Mouse (Mus musculus) CH12.LX (cell line): ENCODE measurements at regions not wholly inside any gene's neighbourhood (a gene's known extent, or its start where the extent isn't known, plus 50 kb on each side); places are given as distances from the start of the nearest gene placed in this dataset.

ENCODE experiments used
- DNase-seq: peaks from one replicate; pipeline ENCODE4 v3.0.0-alpha.2; 2013; ENCODE audit errors: extremely low read depth
- H3K27ac ChIP-seq: 2 replicates; pipeline ENCODE4 v1.5.1; 2012; ENCODE audit warnings: low read depth, mild to moderate bottlenecking, control low read depth, moderate library complexity; ENCODE audit not compliant: insufficient read depth
- H3K27me3 ChIP-seq: replicated peaks from 2 replicates; pipeline ENCODE3; 2012; ENCODE audit warnings: inconsistent platforms
- H3K36me3 ChIP-seq, 2 experiments: replicated peaks in 1 of 2; 2 replicates each; pipeline versions ENCODE3 to v1.6.1; 2012; ENCODE audit warnings: inconsistent platforms in 1 of 2, low read length in 1 of 2, mild to moderate bottlenecking in 1 of 2, mixed read lengths in 1 of 2, moderate library complexity in 1 of 2; ENCODE audit not compliant: control insufficient read depth in 1 of 2, insufficient read depth in 1 of 2
- H3K4me1 ChIP-seq, 2 experiments: 2 replicates each; pipeline ENCODE4 v1.6.1; 2012; ENCODE audit warnings: inconsistent platforms in 1 of 2, moderate library complexity in 1 of 2; ENCODE audit not compliant: insufficient read depth in 2 of 2, control insufficient read depth in 1 of 2
- H3K4me2 ChIP-seq: 2 replicates; pipeline ENCODE4 v1.6.1; 2012; ENCODE audit warnings: low read depth, mild to moderate bottlenecking, control low read depth; ENCODE audit not compliant: poor library complexity, insufficient read depth, severe bottlenecking
- H3K4me3 ChIP-seq, 3 experiments: fragments of 150-350 bp in 1 of 3; sonication (generic) in 1 of 3; replicated peaks in 1 of 3; 2 replicates each; pipeline versions ENCODE3 to v1.5.1; 2011 to 2012; ENCODE audit warnings: low read depth in 2 of 3, low read length in 2 of 3, mild to moderate bottlenecking in 2 of 3, moderate library complexity in 2 of 3, control low read depth in 1 of 3, improper control_type of control experiment in 1 of 3, inconsistent platforms in 1 of 3, mixed read lengths in 1 of 3; ENCODE audit not compliant: poor library complexity in 1 of 3
- H3K79me2 ChIP-seq: replicated peaks from 2 replicates; pipeline ENCODE4 v1.6.1; 2012; ENCODE audit warnings: mild to moderate bottlenecking, moderate library complexity; ENCODE audit not compliant: control insufficient read depth, poor library complexity, insufficient read depth, severe bottlenecking; ENCODE audit errors: extremely low read depth
- H3K9ac ChIP-seq: 2 replicates; pipeline ENCODE4 v1.6.1; 2012; ENCODE audit warnings: low read depth, mild to moderate bottlenecking, control low read depth, moderate library complexity; ENCODE audit not compliant: insufficient read depth
- H3K9me3 ChIP-seq: replicated peaks from 2 replicates; pipeline ENCODE3; 2012; ENCODE audit warnings: low read length, inconsistent platforms, mixed read lengths
- BHLHE40 ChIP-seq: IDR thresholded peaks from 2 replicates; pipeline ENCODE4 v1.6.1; 2011; ENCODE audit warnings: mild to moderate bottlenecking, low read depth, low read length, improper control_type of control experiment
- CHD1 ChIP-seq: IDR thresholded peaks from 2 replicates; pipeline ENCODE4 v1.6.1; 2012; ENCODE audit warnings: low read depth, low read length, improper control_type of control experiment, inconsistent platforms
- CTCF ChIP-seq, 2 experiments: IDR thresholded peaks in 1 of 2; conservative IDR thresholded peaks in 1 of 2; 2 replicates each; pipeline ENCODE4 v1.5.1; 2011 to 2012; ENCODE audit warnings: low read depth in 2 of 2, low read length in 2 of 2, improper control_type of control experiment in 1 of 2, inconsistent platforms in 1 of 2, mild to moderate bottlenecking in 1 of 2, moderate library complexity in 1 of 2
- E2F4 ChIP-seq: IDR thresholded peaks from 2 replicates; pipeline ENCODE4 v1.6.1; 2011; ENCODE audit warnings: low read depth, low read length, improper control_type of control experiment; ENCODE audit not compliant: insufficient replicate concordance
- EP300 ChIP-seq: IDR thresholded peaks from 2 replicates; pipeline ENCODE4 v1.6.1; 2011; ENCODE audit warnings: low read length, improper control_type of control experiment
- GABPA ChIP-seq: IDR thresholded peaks from 2 replicates; pipeline ENCODE4 v1.6.1; 2012; ENCODE audit warnings: low read depth, low read length, improper control_type of control experiment, inconsistent platforms; ENCODE audit not compliant: insufficient replicate concordance
- IRF4 ChIP-seq: IDR thresholded peaks from 2 replicates; pipeline ENCODE4 v1.6.1; 2014; ENCODE audit warnings: low read depth, mild to moderate bottlenecking, inconsistent platforms, low read length, improper control_type of control experiment
- JUN ChIP-seq: IDR thresholded peaks from 2 replicates; pipeline ENCODE4 v1.6.1; 2011; ENCODE audit warnings: low read depth, mild to moderate bottlenecking, low read length, improper control_type of control experiment, moderate library complexity; ENCODE audit not compliant: insufficient read depth
- JUND ChIP-seq: conservative IDR thresholded peaks from 2 replicates; pipeline ENCODE4 v1.6.1; 2011; ENCODE audit warnings: low read depth, low read length, improper control_type of control experiment
- KAT2A ChIP-seq: IDR thresholded peaks from 2 replicates; pipeline ENCODE4 v1.6.1; 2012; ENCODE audit warnings: low read length, improper control_type of control experiment, inconsistent platforms; ENCODE audit not compliant: insufficient replicate concordance
- MAFK ChIP-seq: IDR thresholded peaks from 2 replicates; pipeline ENCODE4 v1.6.1; 2011; ENCODE audit warnings: low read length, improper control_type of control experiment; ENCODE audit not compliant: insufficient replicate concordance
- MEF2A ChIP-seq: IDR thresholded peaks from 2 replicates; pipeline ENCODE4 v1.6.1; 2014; ENCODE audit warnings: low read depth, mild to moderate bottlenecking, inconsistent platforms, low read length, improper control_type of control experiment, borderline replicate concordance
- MXI1 ChIP-seq: IDR thresholded peaks from 2 replicates; pipeline ENCODE4 v1.6.1; 2011; ENCODE audit warnings: mild to moderate bottlenecking, low read depth, low read length, improper control_type of control experiment
- MYC ChIP-seq: IDR thresholded peaks from 2 replicates; pipeline ENCODE4 v1.6.1; 2011; ENCODE audit warnings: low read depth, mild to moderate bottlenecking, improper control_type of control experiment, low read length
- NELFE ChIP-seq: IDR thresholded peaks from 2 replicates; pipeline ENCODE4 v1.6.1; 2011; ENCODE audit warnings: low read depth, low read length, improper control_type of control experiment
- NRF1 ChIP-seq: IDR thresholded peaks from 2 replicates; pipeline ENCODE4 v1.6.1; 2014; ENCODE audit warnings: low read depth, mild to moderate bottlenecking, inconsistent platforms, low read length, improper control_type of control experiment, moderate library complexity
- PAX5 ChIP-seq: IDR thresholded peaks from 2 replicates; pipeline ENCODE4 v1.6.1; 2012; ENCODE audit warnings: low read length, inconsistent platforms, mixed read lengths
- POLR2A ChIP-seq: IDR thresholded peaks from 2 replicates; pipeline ENCODE4 v1.6.1; 2011; ENCODE audit warnings: low read depth, mild to moderate bottlenecking, improper control_type of control experiment, low read length
- RAD21 ChIP-seq: IDR thresholded peaks from 2 replicates; pipeline ENCODE4 v1.6.1; 2011; ENCODE audit warnings: low read depth, mild to moderate bottlenecking, low read length, improper control_type of control experiment, moderate library complexity
- RCOR1 ChIP-seq: conservative IDR thresholded peaks from 2 replicates; pipeline ENCODE4 v1.6.1; 2012; ENCODE audit warnings: low read depth, mild to moderate bottlenecking, inconsistent platforms, low read length, improper control_type of control experiment
- SIN3A ChIP-seq: IDR thresholded peaks from 2 replicates; pipeline ENCODE4 v1.6.1; 2012; ENCODE audit warnings: low read length, improper control_type of control experiment, inconsistent platforms
- TCF12 ChIP-seq: IDR thresholded peaks from 2 replicates; pipeline ENCODE4 v1.6.1; 2014; ENCODE audit warnings: low read depth, mild to moderate bottlenecking, inconsistent platforms, low read length, improper control_type of control experiment
- UBTF ChIP-seq: IDR thresholded peaks from 2 replicates; pipeline ENCODE4 v1.6.1; 2012; ENCODE audit warnings: low read depth, mild to moderate bottlenecking, inconsistent platforms, low read length, improper control_type of control experiment, moderate library complexity
- USF2 ChIP-seq: conservative IDR thresholded peaks from 2 replicates; pipeline ENCODE4 v1.6.1; 2011; ENCODE audit warnings: low read depth, low read length, improper control_type of control experiment
- ZC3H11A ChIP-seq: IDR thresholded peaks from 2 replicates; pipeline ENCODE4 v1.6.1; 2012; ENCODE audit warnings: low read depth, mild to moderate bottlenecking, inconsistent platforms, low read length, improper control_type of control experiment
- ZKSCAN1 ChIP-seq: IDR thresholded peaks from 2 replicates; pipeline ENCODE4 v1.6.1; 2012; ENCODE audit warnings: low read depth, inconsistent platforms, low read length, improper control_type of control experiment, borderline replicate concordance
- ZMIZ1 ChIP-seq: IDR thresholded peaks from 2 replicates; pipeline ENCODE4 v1.6.1; 2012; ENCODE audit warnings: low read depth, mild to moderate bottlenecking, inconsistent platforms, low read length, improper control_type of control experiment
- ZNF384 ChIP-seq: IDR thresholded peaks from 2 replicates; pipeline ENCODE4 v1.6.1; 2012; ENCODE audit warnings: low read depth, low read length, improper control_type of control experiment, inconsistent platforms
- dilution Hi-C: fragments of 300-500 bp; cut with MboI; formaldehyde crosslinking; loops from 2 replicates; pipeline ENCODE4 v1.14.3; 2020; ENCODE audit warnings: low sequenced_read_pairs; ENCODE audit not compliant: extremely low pct_unique_long_range_greater_than_20kb, extremely low pct_ligation_motif_present
- in situ Hi-C: fragments of 300-500 bp; cut with MboI; formaldehyde crosslinking; loops from 3 replicates; pipeline ENCODE4 v1.14.3; 2019; ENCODE audit warnings: low sequenced_read_pairs, low pct_ligation_motif_present, low pct_unique_long_range_greater_than_20kb, mixed read lengths

DNA sequence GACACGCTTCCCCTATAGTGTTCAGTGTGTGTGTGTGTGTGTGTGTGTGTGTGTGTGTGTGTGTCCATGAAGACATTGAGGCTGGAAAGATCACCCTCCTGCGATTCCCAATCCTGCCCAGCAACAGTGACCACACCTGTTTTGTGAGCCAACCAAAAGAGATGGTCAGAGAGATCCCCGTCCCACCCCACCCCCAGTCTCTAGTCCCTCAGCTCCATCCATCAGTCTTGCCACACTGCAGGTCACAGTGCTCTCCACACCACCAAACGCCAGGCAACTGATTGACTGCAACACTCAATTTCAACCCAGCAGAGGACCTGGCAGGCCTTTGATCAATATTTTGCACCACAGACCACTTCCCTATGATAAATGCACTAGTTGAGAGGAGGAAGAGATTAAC, 530.0 kb upstream of the Kdm8 start:
- no peaks in the 10 kb centered on the region for H3K4me1 ChIP-seq
- H3K4me3 ChIP-seq: no peak overlapping the region
- no peak overlapping the region for H3K9ac ChIP-seq
- H3K9me3 ChIP-seq: peaks cover 36% of the 10 kb centered on the region
- H3K79me2 ChIP-seq: no peaks in the 10 kb centered on the region
- in situ Hi-C loops (no loop called here), dilution Hi-C loops (no loop called here)
- DNase-seq: no peak
- H3K4me2 ChIP-seq: no peak overlapping the region
- no peak for TF ChIP-seq MAFK
- TF ChIP-seq BHLHE40: no peak
- no peak for TF ChIP-seq ZNF384
- TF ChIP-seq RCOR1: no peak
- TF ChIP-seq POLR2A: no peak
- TF ChIP-seq USF2: no peak
- no peak for TF ChIP-seq RAD21
- TF ChIP-seq KAT2A: no peak
- no peak for TF ChIP-seq E2F4
- TF ChIP-seq JUN: no peak
- no peak for TF ChIP-seq GABPA
- no peak for TF ChIP-seq SIN3A
- TF ChIP-seq PAX5: no peak
- no peak for TF ChIP-seq CTCF (conservative IDR thresholded peaks at IDR 0.05 in 1 of 2, IDR thresholded peaks at IDR 0.05 in 1 of 2; ENCODE audit: low read depth in 2 of 2, low read length in 2 of 2)
- TF ChIP-seq IRF4: no peak
- TF ChIP-seq ZMIZ1: no peak
- TF ChIP-seq MEF2A: no peak
- H3K27ac ChIP-seq: no peak overlapping the region
- H3K36me3 ChIP-seq: no peaks in the 10 kb centered on the region
- peaks cover 17% of the 10 kb centered on the region for H3K27me3 ChIP-seq

DNA sequence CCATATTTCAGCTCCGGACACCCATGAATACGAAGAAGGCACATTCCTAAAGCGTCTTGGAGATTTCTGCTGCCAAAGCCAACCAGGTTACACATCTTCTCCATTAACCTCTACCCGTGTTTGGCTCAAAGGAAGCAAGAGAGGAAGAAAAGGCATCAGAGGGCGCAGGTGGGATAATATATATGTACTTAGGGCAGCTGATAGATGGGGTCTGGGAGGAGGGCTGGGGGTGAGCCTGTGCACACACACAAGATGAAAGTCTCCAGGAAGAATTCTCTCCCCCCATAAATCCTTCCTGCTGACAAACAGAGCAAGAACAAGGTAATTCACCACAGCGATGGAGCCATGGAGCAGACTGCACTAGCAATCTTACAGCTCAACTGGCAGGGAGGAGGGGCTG, 529.5 kb upstream of the Kdm8 start:
- no peaks in the 10 kb centered on the region for H3K79me2 ChIP-seq
- no peak for DNase-seq
- TF ChIP-seq RCOR1: no peak
- TF ChIP-seq UBTF: no peak
- TF ChIP-seq NRF1: no peak
- TF ChIP-seq GABPA: no peak
- TF ChIP-seq RAD21: no peak
- no peak for TF ChIP-seq MEF2A
- TF ChIP-seq ZC3H11A: no peak
- TF ChIP-seq POLR2A: no peak
- TF ChIP-seq TCF12: no peak
- no peak for TF ChIP-seq JUND
- no peak for TF ChIP-seq MYC
- no peak for TF ChIP-seq SIN3A
- no peak for TF ChIP-seq CHD1
- no peak for TF ChIP-seq KAT2A
- TF ChIP-seq NELFE: no peak
- TF ChIP-seq ZKSCAN1: no peak
- TF ChIP-seq EP300: no peak
- no peak for TF ChIP-seq MXI1
- TF ChIP-seq, all 38 proteins: peak for 0
- Histone ChIP-seq H3K27me3 (peaks cover 17% of the 10 kb centered on the region), H3K9ac (no peak overlapping the region), H3K4me2 (no peak overlapping the region), H3K4me3 (no peak overlapping the region), H3K27ac (no peak overlapping the region), H3K9me3 (peaks cover 38% of the 10 kb centered on the region), H3K4me1 (no peaks in the 10 kb centered on the region), H3K36me3 (no peaks in the 10 kb centered on the region)
- in situ Hi-C loops (no loop called here), dilution Hi-C loops (no loop called here)
